Mouse (Mus musculus) kidney, postnatal 36 days (tissue): ENCODE measurements around the gene Glrx5.

Experiments
- DNase-seq, 2 experiments: peaks; one replicate each; pipeline ENCODE4 v3.0.0; 2021 to 2022; ENCODE audit warnings: mixed read lengths in 2 of 2

Gene Glrx5

GRCm38 (mm10) chr12:105077232-105077631 lies 44.7 kb downstream of the Glrx5 start:
- DNase-seq = no peak

DNA sequence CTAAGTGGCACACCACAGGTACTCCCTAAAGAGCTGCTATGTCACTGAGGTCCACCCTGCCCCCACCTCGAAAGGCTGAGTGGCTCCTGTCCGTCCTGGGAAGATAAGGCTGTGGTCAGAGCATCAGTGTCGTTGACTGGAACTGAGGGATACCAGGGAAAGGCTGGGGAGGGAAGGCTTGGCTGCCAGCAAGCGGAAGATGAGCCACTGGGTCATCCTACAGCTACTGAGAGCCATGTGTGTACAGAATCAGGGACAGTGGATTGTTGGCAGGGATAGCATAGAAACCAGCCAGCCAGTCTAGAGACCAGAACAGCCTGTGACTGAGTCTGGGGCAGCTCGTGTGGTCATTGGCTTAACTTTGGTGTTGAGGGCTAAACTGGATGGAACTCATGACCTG lies 51.7 kb downstream of the Glrx5 start:
- no peak for DNase-seq

GRCm38 (mm10) chr12:105084816-105085215 lies 52.3 kb downstream of the Glrx5 start:
- no peak for DNase-seq

GRCm38 (mm10) chr12:105085296-105085695 lies 52.8 kb downstream of the Glrx5 start:
- DNase-seq = no peak

GRCm38 (mm10) chr12:105086781-105087180 lies 54.3 kb downstream of the Glrx5 start:
- DNase-seq = no peak

- no peak for DNase-seq
These were observed 54.9 kb downstream of the Glrx5 start for GRCm38 (mm10) chr12:105087353-105087752.

GRCm38 (mm10) chr12:105089231-105089630 lies 56.7 kb downstream of the Glrx5 start:
- DNase-seq = no peak

GRCm38 (mm10) chr12:105091604-105092003 lies 59.1 kb downstream of the Glrx5 start:
- no peak for DNase-seq
